Mouse (Mus musculus) kidney, embryonic 15.5 days (tissue): ENCODE data around the gene Lsm12. TPM values are rescaled to one million over a fixed set of nuclear protein-coding genes. Genes with fewer than 3 reads are reported as not detected.

Source experiments
- ATAC-seq: fragments of 200-750 bp; cut with Nextera tagmentation; replicated peaks from 2 replicates; pipeline ENCODE4 v1.8.0; 2017; ENCODE audit warnings: moderate TSS enrichment; ENCODE audit not compliant: low FRiP score
- H3K27ac ChIP-seq: fragments of 300-500 bp; sonication (generic); 2 replicates; pipeline ENCODE4 v1.5.1; 2015; ENCODE audit warnings: mild to moderate bottlenecking, inconsistent platforms
- H3K27me3 ChIP-seq: fragments of 300-500 bp; sonication (generic); 2 replicates; pipeline ENCODE4 v1.6.1; 2015; ENCODE audit warnings: inconsistent platforms
- H3K36me3 ChIP-seq: fragments of 300-500 bp; sonication (generic); 2 replicates; pipeline ENCODE4 v1.6.1; 2015; ENCODE audit warnings: inconsistent platforms
- H3K4me1 ChIP-seq: fragments of 300-500 bp; sonication (generic); 2 replicates; pipeline ENCODE4 v1.6.1; 2015; ENCODE audit warnings: inconsistent platforms
- H3K4me2 ChIP-seq: fragments of 300-500 bp; sonication (generic); 2 replicates; pipeline ENCODE4 v1.6.1; 2015; ENCODE audit warnings: moderate library complexity, mild to moderate bottlenecking, inconsistent platforms
- H3K4me3 ChIP-seq: fragments of 300-500 bp; sonication (generic); replicated peaks from 2 replicates; pipeline ENCODE4 v1.5.1; 2015; ENCODE audit warnings: mild to moderate bottlenecking, inconsistent platforms
- H3K9ac ChIP-seq: fragments of 300-500 bp; sonication (generic); 2 replicates; pipeline ENCODE4 v1.6.1; 2015; ENCODE audit warnings: mild to moderate bottlenecking, inconsistent platforms
- H3K9me3 ChIP-seq: fragments of 300-500 bp; sonication (generic); replicated peaks from 2 replicates; pipeline ENCODE4 v1.6.1; 2016; ENCODE audit warnings: inconsistent platforms
- WGBS: fragments of 180-500 bp; shearing (Covaris S2); methylation state at CpG from one replicate; pipeline ENCODE4 v1.1.7; 2015; ENCODE audit warnings: mixed read lengths; 5-methylcytosine and 5-hydroxymethylcytosine counted together
- polyA plus RNA-seq: library from polyadenylated mRNA; unstranded; fragments of >200 nt; fragmentation: Nextera tagmentation; extraction: Ambion mirVana; gene quantifications from 2 replicates; pipeline ENCODE4 v1.2.1, GENCODE M21; 2015

The Lsm12 gene
- polyA plus RNA-seq, 1 experiment from 2014 or later, result 122 TPM

DNA sequence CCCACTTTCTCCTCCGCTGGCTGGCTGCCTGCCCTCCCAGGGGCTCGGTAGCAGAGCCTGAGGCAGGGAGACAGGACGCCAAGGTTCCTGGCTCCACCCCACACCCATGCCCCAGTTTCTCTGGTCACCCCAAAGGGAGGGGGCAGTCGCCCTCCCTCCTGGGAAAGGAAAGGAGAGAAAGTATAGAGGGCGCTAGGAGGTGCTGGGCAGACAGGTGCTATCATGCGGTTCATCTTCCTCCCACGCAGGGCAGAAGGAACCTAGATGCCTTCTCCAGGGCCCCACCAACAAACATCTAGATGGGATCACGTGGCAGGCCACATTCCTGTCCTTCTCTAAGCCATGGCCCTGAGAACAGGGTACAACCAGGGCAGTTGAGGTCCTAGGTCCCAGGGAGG, 36.9 kb upstream of the Lsm12 start:
- 53% methylated on average over 8 of the region's 8 CpGs for WGBS

DNA sequence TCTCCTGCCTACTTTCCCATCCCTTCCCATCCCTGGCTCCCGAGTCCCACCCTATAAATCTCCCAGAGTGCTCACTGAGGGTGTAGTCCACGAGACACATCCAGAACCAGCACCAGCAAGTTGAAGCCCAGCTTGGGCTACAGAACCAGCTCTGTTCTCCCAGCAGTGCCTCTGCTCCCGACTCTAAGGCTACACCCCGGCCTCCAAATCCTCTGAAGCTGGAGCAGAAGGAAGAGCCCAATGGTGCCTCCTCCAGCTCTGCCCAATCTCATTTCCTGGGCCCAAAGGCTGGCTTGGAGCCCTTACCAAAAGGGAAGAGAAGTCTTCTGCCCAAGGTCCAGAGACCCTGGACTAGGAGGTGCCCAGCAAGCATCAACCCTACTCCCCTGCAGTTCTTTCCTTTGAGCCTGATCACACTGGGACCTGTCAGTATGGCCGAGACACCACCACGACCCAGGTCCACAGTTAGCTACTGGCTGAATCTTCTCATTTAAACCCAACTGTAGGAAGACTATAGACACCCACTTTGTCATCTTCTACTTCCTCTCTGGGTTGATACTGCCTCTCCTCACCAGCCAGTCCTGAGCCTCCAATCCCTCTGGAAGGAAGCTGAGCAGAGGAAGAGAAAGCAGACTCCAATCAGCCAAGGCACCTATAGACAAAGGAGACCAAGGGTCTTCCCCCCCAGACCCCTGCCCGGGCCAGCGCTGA, 36.3 kb upstream of the Lsm12 start:
- H3K4me2 ChIP-seq, result no peak overlapping the region
- ATAC-seq, result no peak
- peaks cover 3% of the 10 kb centered on the region; the same call in 1 of the 2 replicates for H3K36me3 ChIP-seq
- WGBS, result 78% methylated on average over 8 of the region's 8 CpGs
- H3K4me3 ChIP-seq, result no peak overlapping the region
- no peaks in the 10 kb centered on the region for H3K9me3 ChIP-seq
- no peak overlapping the region for H3K27ac ChIP-seq
- H3K4me1 ChIP-seq, result peaks cover 88% of the 10 kb centered on the region
- no peaks in the 10 kb centered on the region for H3K27me3 ChIP-seq
- 0 out of 2 replicates have a peak overlapping the region, but pooled peaks have one; percentile 5 for H3K9ac ChIP-seq

More for the DNA sequence above, 36.9 kb upstream of the Lsm12 start:
- H3K27ac ChIP-seq, result no peak overlapping the region
- no peaks in the 10 kb centered on the region for H3K9me3 ChIP-seq
- H3K9ac ChIP-seq, result peak overlapping the region; percentile 5; the same call in 1 of the 2 replicates
- no peaks in the 10 kb centered on the region for H3K27me3 ChIP-seq
- no peak for ATAC-seq
- H3K4me2 ChIP-seq, result no peak overlapping the region
- H3K4me1 ChIP-seq, result peaks cover 87% of the 10 kb centered on the region
- H3K4me3 ChIP-seq, result no peak overlapping the region
- H3K36me3 ChIP-seq, result peaks cover 3% of the 10 kb centered on the region; the same call in 1 of the 2 replicates

DNA sequence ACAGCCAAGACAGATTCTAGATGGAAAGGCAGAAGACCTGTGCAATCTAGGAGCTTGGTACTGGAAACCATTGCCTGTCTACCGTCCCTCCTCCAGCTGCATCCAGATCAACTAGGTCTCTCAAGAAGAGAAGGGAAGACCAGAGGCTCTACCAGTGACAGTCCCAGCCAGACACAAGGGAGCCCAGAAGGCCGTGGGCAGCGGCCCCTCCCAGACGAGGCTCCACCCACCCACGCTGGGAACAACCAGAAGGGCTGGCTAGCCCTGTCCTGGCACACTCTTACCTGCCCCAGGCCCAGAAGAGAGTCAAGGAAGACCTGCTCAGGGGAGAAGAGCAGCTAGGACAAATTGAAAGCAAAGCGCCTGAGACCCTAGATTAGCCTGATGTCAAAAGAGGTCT, 35.4 kb upstream of the Lsm12 start:
- Histone ChIP-seq H3K4me2 (no peak overlapping the region), H3K27me3 (no peaks in the 10 kb centered on the region), H3K4me1 (peaks cover 92% of the 10 kb centered on the region), H3K27ac (no peak overlapping the region), H3K36me3 (peaks cover 3% of the 10 kb centered on the region; the same call in 1 of the 2 replicates), H3K9ac (no peak overlapping the region), H3K4me3 (no peak overlapping the region), H3K9me3 (no peaks in the 10 kb centered on the region)
- WGBS, result 66% methylated on average over 6 of the region's 6 CpGs
- no peak for ATAC-seq

DNA sequence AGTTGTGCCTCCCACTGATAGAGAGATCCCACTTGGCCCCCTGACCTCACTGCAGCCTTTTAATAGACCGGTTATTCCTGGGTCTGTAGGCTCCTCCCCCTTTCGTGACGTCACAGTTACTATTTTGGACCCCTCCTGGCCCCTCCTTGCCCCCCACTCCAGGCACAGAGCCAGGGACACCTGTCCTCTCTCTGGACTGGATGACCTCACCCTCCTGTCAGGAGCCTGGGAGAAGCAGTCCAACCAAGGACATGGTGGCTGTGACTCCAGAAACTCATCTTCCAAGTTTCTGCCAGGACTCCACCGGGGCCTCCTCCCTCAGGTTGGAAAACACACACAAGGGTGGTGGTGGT, 34.9 kb upstream of the Lsm12 start:
- no peak overlapping the region for H3K9ac ChIP-seq
- ATAC-seq, result no peak
- H3K27me3 ChIP-seq, result no peaks in the 10 kb centered on the region
- WGBS, result 65% methylated on average over 4 of the region's 4 CpGs
- no peaks in the 10 kb centered on the region for H3K9me3 ChIP-seq
- peaks cover 3% of the 10 kb centered on the region; the same call in 1 of the 2 replicates for H3K36me3 ChIP-seq
- peaks cover 94% of the 10 kb centered on the region for H3K4me1 ChIP-seq
- H3K27ac ChIP-seq, result no peak overlapping the region
- no peak overlapping the region for H3K4me3 ChIP-seq
- H3K4me2 ChIP-seq, result no peak overlapping the region

DNA sequence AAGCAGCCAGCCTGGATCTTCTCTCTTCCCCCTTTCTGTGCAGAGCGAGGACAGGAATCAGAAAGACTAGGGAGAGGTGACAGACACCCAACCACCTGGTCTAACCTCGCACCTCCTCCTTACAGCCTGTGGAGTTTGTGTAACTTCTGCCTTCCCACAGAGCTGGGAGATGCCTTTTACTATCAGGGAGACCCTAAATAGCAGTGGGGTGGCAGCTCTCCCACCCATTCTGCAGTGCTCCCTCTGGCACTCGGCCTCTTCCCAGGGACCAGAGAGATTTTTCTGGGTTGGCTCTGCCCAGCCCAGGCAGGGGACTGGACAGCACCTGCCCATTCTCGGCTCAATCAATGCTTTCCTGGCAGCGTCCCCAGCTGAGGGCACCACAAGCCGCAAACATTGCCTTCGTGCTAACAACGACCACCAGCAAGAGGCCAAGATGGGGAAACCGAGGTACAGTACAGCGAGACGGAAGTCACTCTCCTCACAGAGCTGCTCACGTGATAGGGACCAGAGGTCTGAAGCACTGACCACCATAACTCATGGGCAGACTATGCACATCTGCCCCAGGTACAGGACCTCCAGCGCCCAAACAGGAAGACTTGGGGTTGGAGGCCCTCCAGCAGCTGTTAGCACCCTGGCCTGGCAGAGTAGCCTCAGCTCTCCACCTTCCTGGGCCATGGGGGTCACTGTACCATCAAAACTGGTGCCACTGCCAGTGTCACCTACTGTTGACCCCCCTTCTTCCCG, 34.3 kb upstream of the Lsm12 start:
- H3K9me3 ChIP-seq, result no peaks in the 10 kb centered on the region
- ATAC-seq, result 0 out of 2 replicates have a peak, but pooled peaks have one; percentile 1
- no peaks in the 10 kb centered on the region for H3K27me3 ChIP-seq
- 56% methylated on average over 14 of the region's 14 CpGs for WGBS
- H3K4me1 ChIP-seq, result peaks cover 94% of the 10 kb centered on the region
- H3K4me2 ChIP-seq, result peak overlapping the region; percentile 76
- H3K9ac ChIP-seq, result no peak overlapping the region
- peak overlapping the region; percentile 42 for H3K4me3 ChIP-seq
- H3K36me3 ChIP-seq, result peaks cover 3% of the 10 kb centered on the region; the same call in 1 of the 2 replicates
- peak overlapping the region; percentile 89 for H3K27ac ChIP-seq

DNA sequence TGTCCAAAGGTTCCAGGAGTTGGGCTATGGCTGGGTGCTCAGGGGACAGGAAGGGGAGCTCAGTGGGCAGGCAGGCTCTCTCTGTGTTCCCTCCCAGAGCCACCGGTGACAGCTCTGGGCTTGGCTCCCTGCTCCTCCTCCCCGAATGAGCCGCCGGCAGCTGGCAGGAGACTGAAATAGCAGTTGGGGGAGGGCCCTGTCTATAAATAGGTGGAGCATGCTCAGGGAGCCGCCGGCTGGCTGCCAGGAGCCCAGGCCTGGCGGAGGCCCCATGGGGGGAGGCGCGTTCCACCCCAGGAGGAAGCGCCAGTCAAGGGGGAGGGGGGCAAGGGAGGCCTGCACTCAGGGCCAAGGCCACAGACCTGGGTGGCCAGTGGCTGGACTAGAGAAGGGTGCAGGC, 33.7 kb upstream of the Lsm12 start:
- H3K9me3 ChIP-seq, result no peaks in the 10 kb centered on the region
- H3K4me3 ChIP-seq, result peak overlapping the region; percentile 42
- H3K9ac ChIP-seq, result peak overlapping the region; percentile 45
- peaks cover 3% of the 10 kb centered on the region; the same call in 1 of the 2 replicates for H3K36me3 ChIP-seq
- peak overlapping the region; percentile 76 for H3K4me2 ChIP-seq
- H3K27ac ChIP-seq, result peak overlapping the region; percentile 89
- ATAC-seq, result peak; percentile 82
- H3K4me1 ChIP-seq, result peaks cover 94% of the 10 kb centered on the region
- no peaks in the 10 kb centered on the region for H3K27me3 ChIP-seq
- WGBS, result 0% methylated on average over 10 of the region's 10 CpGs

DNA sequence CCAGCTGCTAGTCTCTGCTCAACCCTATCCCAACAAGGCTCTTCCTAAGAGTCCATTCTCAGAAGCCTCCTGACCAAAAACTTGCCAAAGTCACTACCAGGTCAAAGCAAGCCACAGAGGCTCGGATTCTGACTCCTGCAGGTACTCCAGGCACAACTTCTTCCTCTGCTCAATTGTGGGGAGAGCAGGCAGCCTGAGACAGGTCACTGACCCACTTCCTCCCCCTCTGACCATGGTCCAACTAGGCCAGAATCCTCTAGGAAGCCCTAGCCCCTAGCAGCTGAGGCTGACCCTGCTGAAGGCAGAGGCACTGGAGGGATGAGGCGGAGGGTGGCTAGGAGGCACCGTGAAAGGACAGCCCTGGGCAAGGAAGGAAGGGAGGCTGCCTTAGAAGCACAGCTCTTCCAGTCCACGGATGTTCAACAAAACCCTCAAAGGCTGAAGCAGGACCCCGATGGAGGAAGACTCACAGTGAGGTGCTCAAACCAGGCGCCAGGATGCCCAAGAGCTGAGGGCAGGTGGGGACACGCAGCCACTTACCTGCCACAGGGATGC, 32.9 kb upstream of the Lsm12 start:
- peak overlapping the region; percentile 45; the same call in 1 of the 2 replicates for H3K9ac ChIP-seq
- H3K4me2 ChIP-seq, result peak overlapping the region; percentile 76
- WGBS, result 56% methylated on average over 7 of the region's 7 CpGs
- H3K4me3 ChIP-seq, result peak overlapping the region; percentile 42
- H3K27me3 ChIP-seq, result no peaks in the 10 kb centered on the region
- H3K4me1 ChIP-seq, result peaks cover 97% of the 10 kb centered on the region
- peak overlapping the region; percentile 89 for H3K27ac ChIP-seq
- ATAC-seq, result no peak
- peaks cover 3% of the 10 kb centered on the region; the same call in 1 of the 2 replicates for H3K36me3 ChIP-seq
- no peaks in the 10 kb centered on the region for H3K9me3 ChIP-seq

DNA sequence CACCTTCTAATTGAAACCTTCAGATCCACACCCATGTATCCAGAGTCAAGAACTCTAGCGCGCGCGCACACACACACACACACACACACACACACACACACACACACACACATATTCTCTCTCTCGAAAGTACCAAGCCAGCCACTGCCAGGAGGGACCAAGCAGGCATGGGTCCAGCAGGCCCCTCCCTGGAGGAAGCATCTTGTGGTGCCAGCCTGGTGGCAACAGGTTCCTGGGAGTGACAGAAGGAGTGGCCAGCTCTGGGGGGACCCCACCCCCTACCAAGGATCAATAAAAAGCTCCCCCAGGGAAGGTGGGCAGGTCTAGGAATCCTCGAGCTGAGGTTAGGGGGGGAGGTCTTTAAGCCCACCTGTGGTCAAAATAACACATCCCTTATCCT, 32.3 kb upstream of the Lsm12 start:
- H3K9ac ChIP-seq, result no peak overlapping the region
- peak overlapping the region; percentile 76 for H3K4me2 ChIP-seq
- no peaks in the 10 kb centered on the region for H3K27me3 ChIP-seq
- peak overlapping the region; percentile 42 for H3K4me3 ChIP-seq
- peak overlapping the region; percentile 89; the same call in 1 of the 2 replicates for H3K27ac ChIP-seq
- H3K36me3 ChIP-seq, result no peaks in the 10 kb centered on the region
- no peaks in the 10 kb centered on the region for H3K9me3 ChIP-seq
- WGBS, result 84% methylated on average over 6 of the region's 6 CpGs
- peaks cover 91% of the 10 kb centered on the region for H3K4me1 ChIP-seq
- no peak for ATAC-seq

DNA sequence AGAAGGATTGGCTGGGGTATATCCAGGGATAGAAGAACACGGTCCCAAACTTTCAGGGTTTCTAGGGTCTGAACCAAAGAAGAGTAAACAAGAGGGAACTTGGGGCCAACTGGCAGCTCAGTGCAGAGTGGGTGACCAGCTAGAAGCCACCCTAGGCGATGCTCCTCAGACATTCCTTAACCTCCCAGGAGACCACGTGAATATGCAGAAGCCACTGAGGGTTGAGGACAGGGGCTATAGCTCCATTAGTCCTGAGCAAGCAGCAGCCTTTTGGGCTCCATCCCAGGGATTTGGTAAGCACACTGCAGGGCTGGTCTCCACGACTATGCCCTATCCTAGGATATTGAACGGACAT, 31.8 kb upstream of the Lsm12 start:
- no peaks in the 10 kb centered on the region for H3K27me3 ChIP-seq
- WGBS, result 50% methylated on average over 5 of the region's 5 CpGs
- H3K9ac ChIP-seq, result no peak overlapping the region
- H3K36me3 ChIP-seq, result no peaks in the 10 kb centered on the region
- peak overlapping the region; percentile 49; the same call in 1 of the 2 replicates for H3K27ac ChIP-seq
- H3K9me3 ChIP-seq, result no peaks in the 10 kb centered on the region
- H3K4me3 ChIP-seq, result no peak overlapping the region
- H3K4me2 ChIP-seq, result peak overlapping the region; percentile 76
- peaks cover 89% of the 10 kb centered on the region for H3K4me1 ChIP-seq
- ATAC-seq, result no peak

DNA sequence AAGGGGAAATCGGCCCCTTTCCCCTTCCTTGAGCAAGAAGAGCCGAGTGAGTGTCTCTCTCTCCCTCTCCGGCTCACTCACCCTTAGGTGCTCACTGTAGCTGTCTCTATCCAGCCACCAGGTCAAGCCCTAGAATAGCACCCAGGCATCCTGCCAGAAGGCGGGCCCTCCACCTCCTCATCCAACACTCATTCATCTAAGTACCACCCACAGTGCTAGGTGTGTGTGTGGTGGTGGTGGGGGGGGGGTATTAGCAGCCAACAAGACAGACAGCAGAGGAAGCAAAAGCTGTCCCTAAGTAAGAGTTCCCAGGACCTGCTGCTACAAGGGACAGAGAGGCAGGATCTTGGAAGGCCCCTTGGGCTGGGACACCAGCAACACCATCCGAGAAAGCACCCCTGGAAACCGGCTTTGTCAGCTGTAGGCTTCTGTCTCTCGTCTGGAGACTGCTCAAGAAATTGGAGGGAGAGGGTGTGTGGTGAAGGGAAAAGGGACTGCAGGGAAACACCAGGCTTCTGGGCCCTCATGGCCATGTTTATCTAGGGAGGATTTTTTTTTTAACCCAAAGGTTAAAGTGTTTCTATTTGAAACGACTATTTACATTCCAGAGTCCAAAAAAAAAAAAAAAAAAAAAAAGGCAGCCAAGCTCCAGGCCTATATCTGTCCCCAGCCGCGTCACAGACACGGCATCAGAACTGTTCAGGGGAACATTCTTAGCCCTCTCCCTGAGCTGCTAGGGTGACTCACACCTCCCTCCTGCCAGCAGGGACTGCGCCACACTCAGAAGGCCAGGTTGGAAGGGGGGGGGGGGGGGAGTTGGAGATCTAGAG, 31.2 kb upstream of the Lsm12 start:
- Histone ChIP-seq H3K9ac (no peak overlapping the region), H3K36me3 (0 out of 2 replicates have a peak, but pooled peaks cover 3% of the 10 kb centered on the region), H3K27me3 (no peaks in the 10 kb centered on the region), H3K9me3 (no peaks in the 10 kb centered on the region), H3K4me3 (no peak overlapping the region), H3K4me1 (peaks cover 90% of the 10 kb centered on the region), H3K4me2 (peak overlapping the region; percentile 76), H3K27ac (peak overlapping the region; percentile 66; the same call in 1 of the 2 replicates)
- ATAC-seq, result no peak
- 40% methylated on average over 12 of the region's 12 CpGs for WGBS

DNA sequence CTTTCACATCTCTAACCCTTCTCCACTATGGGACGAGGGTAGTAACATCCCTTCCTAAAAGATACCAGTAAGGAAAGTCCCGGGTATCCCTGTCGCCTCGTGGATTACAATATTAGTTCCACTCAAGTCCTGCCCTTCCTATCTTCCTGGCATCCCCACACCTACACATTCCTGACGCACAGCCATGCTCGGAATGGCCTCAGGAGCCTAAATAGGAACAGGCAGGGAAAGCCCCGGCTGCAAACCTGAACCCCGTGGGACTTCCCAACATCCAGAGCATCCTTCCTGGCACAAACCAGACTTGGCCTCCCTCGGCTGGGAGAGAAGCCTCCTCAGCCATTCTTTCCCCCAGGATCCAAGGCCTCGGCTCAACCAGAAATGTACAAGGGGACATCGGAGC, 30.4 kb upstream of the Lsm12 start:
- peaks cover 87% of the 10 kb centered on the region for H3K4me1 ChIP-seq
- 0 out of 2 replicates have a peak, but pooled peaks cover 3% of the 10 kb centered on the region for H3K36me3 ChIP-seq
- no peak overlapping the region for H3K4me3 ChIP-seq
- WGBS, result 60% methylated on average over 11 of the region's 11 CpGs
- H3K27ac ChIP-seq, result no peak overlapping the region
- ATAC-seq, result no peak
- H3K9ac ChIP-seq, result no peak overlapping the region
- H3K9me3 ChIP-seq, result no peaks in the 10 kb centered on the region
- H3K4me2 ChIP-seq, result peak overlapping the region; percentile 29
- H3K27me3 ChIP-seq, result no peaks in the 10 kb centered on the region
